Mouse (Mus musculus) limb, embryonic 14.5 days (tissue): ENCODE measurements around the gene Gm10134. TPM values are rescaled to one million over a fixed set of nuclear protein-coding genes. Genes with fewer than 3 reads are reported as not detected.
A peak's percentile ranks its signal among the peaks of the same experiment; 100 is the strongest.

Experiments
- ATAC-seq: fragments of 200-750 bp; cut with Nextera tagmentation; 2 replicates; pipeline ENCODE4 v1.8.0; 2017; ENCODE audit warnings: low read depth, moderate number of reproducible peaks, moderate TSS enrichment; ENCODE audit not compliant: low FRiP score
- DNase-seq: peaks from one replicate; pipeline ENCODE4 v3.0.0-alpha.2; 2015; ENCODE audit warnings: low spot score
- H3K27ac ChIP-seq: fragments of 300-500 bp; sonication (generic); replicated peaks from 2 replicates; pipeline ENCODE4 v1.5.1; 2014; ENCODE audit warnings: low read depth, mild to moderate bottlenecking, low read length, moderate library complexity, mixed read lengths
- H3K27me3 ChIP-seq: fragments of 300-500 bp; sonication (generic); 2 replicates; pipeline ENCODE4 v1.6.1; 2014; ENCODE audit warnings: low read length, mixed read lengths; ENCODE audit not compliant: control insufficient read depth, insufficient read depth
- H3K36me3 ChIP-seq: fragments of 300-500 bp; sonication (generic); 2 replicates; pipeline ENCODE4 v1.6.1; 2014; ENCODE audit warnings: mild to moderate bottlenecking, low read length, moderate library complexity, mixed read lengths; ENCODE audit not compliant: control insufficient read depth, insufficient read depth
- H3K4me1 ChIP-seq: fragments of 300-500 bp; sonication (generic); 2 replicates; pipeline ENCODE4 v1.6.1; 2014; ENCODE audit warnings: antibody characterized with exemption, low read length, mixed read lengths; ENCODE audit not compliant: control insufficient read depth, insufficient read depth
- H3K4me2 ChIP-seq: fragments of 300-500 bp; sonication (generic); replicated peaks from 2 replicates; pipeline ENCODE4 v1.6.1; 2014; ENCODE audit warnings: low read depth, mild to moderate bottlenecking, low read length, moderate library complexity; ENCODE audit not compliant: severe bottlenecking
- H3K4me3 ChIP-seq: fragments of 300-500 bp; sonication (generic); replicated peaks from 2 replicates; pipeline ENCODE4 v1.5.1; 2014; ENCODE audit warnings: low read length
- H3K9ac ChIP-seq: fragments of 300-500 bp; sonication (generic); 2 replicates; pipeline ENCODE4 v1.6.1; 2014; ENCODE audit warnings: mild to moderate bottlenecking, low read depth, low read length, moderate library complexity; ENCODE audit not compliant: severe bottlenecking
- H3K9me3 ChIP-seq: fragments of 300-500 bp; sonication (generic); 2 replicates; pipeline ENCODE4 v1.6.1; 2016; ENCODE audit warnings: low read length; ENCODE audit not compliant: control insufficient read depth
- POLR2A ChIP-seq: fragments of 200-500 bp; IDR thresholded peaks from 2 replicates; pipeline ENCODE4 v1.8.0; 2012; ENCODE audit warnings: inconsistent platforms, mild to moderate bottlenecking, moderate library complexity, borderline replicate concordance; ENCODE audit not compliant: insufficient read depth, insufficient read length; ENCODE audit errors: extremely low read depth
- WGBS: fragments of 180-500 bp; shearing (Covaris S2); extraction: QIAGEN DNeasy Blood & Tissue Kit; methylation state at CpG from one replicate; pipeline ENCODE4 v1.1.7; 2014; 5-methylcytosine and 5-hydroxymethylcytosine counted together
- polyA plus RNA-seq, 2 experiments: library from polyadenylated mRNA; depleted of rRNA in 1 of 2; stranded (reverse) in 1 of 2; unstranded in 1 of 2; fragments of >200 nt; fragmentation: Nextera tagmentation in 1 of 2; extraction: Ambion mirVana in 1 of 2; gene quantifications; 2 replicates each; pipeline versions ENCODE4 v1.2.1 to v1.2.3; 2012 to 2014

Gene Gm10134
- polyA plus RNA-seq, 2 experiments, result 0.61 to 1.1 TPM

- H3K9me3 ChIP-seq, result no peaks in the 10 kb centered on the region
- peaks cover 41% of the 10 kb centered on the region for H3K4me1 ChIP-seq
- no peak overlapping the region for H3K27ac ChIP-seq
- DNase-seq (no peak), ATAC-seq (no peak)
- H3K4me3 ChIP-seq, result no peak overlapping the region
- no peak for TF ChIP-seq POLR2A
- no peaks in the 10 kb centered on the region for H3K27me3 ChIP-seq
- 62% methylated on average over 5 of the region's 5 CpGs for WGBS
- no peak overlapping the region for H3K9ac ChIP-seq
- H3K36me3 ChIP-seq, result no peaks in the 10 kb centered on the region; the same call in 1 of the 2 replicates
- no peak overlapping the region for H3K4me2 ChIP-seq
Measured at GRCm38 (mm10) chr2:28520581-28520980, 14.7 kb downstream of the Gm10134 start.

- no peak for TF ChIP-seq POLR2A
- Histone ChIP-seq H3K9ac (peak overlapping the region; percentile 31; the same call in 1 of the 2 replicates), H3K36me3 (no peaks in the 10 kb centered on the region; the same call in 1 of the 2 replicates), H3K4me2 (no peak overlapping the region), H3K27me3 (no peaks in the 10 kb centered on the region), H3K4me3 (no peak overlapping the region), H3K27ac (no peak overlapping the region), H3K9me3 (no peaks in the 10 kb centered on the region), H3K4me1 (peaks cover 51% of the 10 kb centered on the region)
- no peak for DNase-seq
- no peak for ATAC-seq
- 80% methylated on average over 5 of the region's 6 CpGs for WGBS
Measured at GRCm38 (mm10) chr2:28521571-28522151, 15.8 kb downstream of the Gm10134 start.

GRCm38 (mm10) chr2:28522166-28522565 is 16.3 kb downstream of the Gm10134 start:
- Histone ChIP-seq H3K27ac (no peak overlapping the region), H3K36me3 (no peaks in the 10 kb centered on the region), H3K27me3 (no peaks in the 10 kb centered on the region), H3K9ac (no peak overlapping the region), H3K9me3 (no peaks in the 10 kb centered on the region), H3K4me2 (no peak overlapping the region), H3K4me3 (no peak overlapping the region), H3K4me1 (peaks cover 50% of the 10 kb centered on the region)
- DNase-seq, result no peak
- WGBS, result 67% methylated on average over 4 of the region's 4 CpGs
- no peak for ATAC-seq
- no peak for TF ChIP-seq POLR2A

- Histone ChIP-seq H3K4me3 (no peak overlapping the region), H3K9me3 (no peaks in the 10 kb centered on the region), H3K4me2 (no peak overlapping the region), H3K27ac (no peak overlapping the region), H3K9ac (no peak overlapping the region), H3K36me3 (no peaks in the 10 kb centered on the region), H3K4me1 (peaks cover 39% of the 10 kb centered on the region), H3K27me3 (no peaks in the 10 kb centered on the region)
- 5% methylated on average over 4 of the region's 5 CpGs for WGBS
- peak; percentile 72 for ATAC-seq
- TF ChIP-seq POLR2A, result no peak
- peak; percentile 89 for DNase-seq
Measured at GRCm38 (mm10) chr2:28523643-28524117, 17.8 kb downstream of the Gm10134 start.

DNA sequence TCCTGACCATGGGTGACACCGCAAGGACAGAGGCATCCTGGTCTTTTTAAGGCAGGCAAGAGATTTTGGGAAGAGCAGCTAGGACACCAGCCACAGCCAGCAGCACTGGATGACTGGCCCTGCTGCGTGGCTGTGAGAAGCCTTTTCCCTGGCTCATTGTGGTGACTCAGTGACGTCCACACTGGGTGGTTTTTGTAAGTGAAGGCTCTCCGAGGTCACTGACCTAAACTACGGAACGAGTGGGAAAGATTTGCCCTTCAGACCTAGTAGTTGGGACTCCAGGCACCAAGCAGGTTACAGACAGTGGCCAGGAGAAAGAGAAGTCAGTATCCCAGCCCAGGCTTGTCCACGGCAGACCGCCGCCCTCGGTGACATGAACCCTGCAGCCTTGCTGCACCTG is 18.5 kb downstream of the Gm10134 start:
- H3K4me1 ChIP-seq, result peaks cover 39% of the 10 kb centered on the region
- H3K4me3 ChIP-seq, result no peak overlapping the region
- no peaks in the 10 kb centered on the region for H3K36me3 ChIP-seq
- H3K4me2 ChIP-seq, result no peak overlapping the region
- DNase-seq, result no peak
- WGBS, result 84% methylated on average over 10 of the region's 10 CpGs
- TF ChIP-seq POLR2A, result no peak
- ATAC-seq, result no peak
- H3K9ac ChIP-seq, result no peak overlapping the region
- H3K27ac ChIP-seq, result no peak overlapping the region
- no peaks in the 10 kb centered on the region for H3K27me3 ChIP-seq
- H3K9me3 ChIP-seq, result no peaks in the 10 kb centered on the region
